ENCODE assay signal across 11 mouse cellular contexts in the genomic region with DNA sequence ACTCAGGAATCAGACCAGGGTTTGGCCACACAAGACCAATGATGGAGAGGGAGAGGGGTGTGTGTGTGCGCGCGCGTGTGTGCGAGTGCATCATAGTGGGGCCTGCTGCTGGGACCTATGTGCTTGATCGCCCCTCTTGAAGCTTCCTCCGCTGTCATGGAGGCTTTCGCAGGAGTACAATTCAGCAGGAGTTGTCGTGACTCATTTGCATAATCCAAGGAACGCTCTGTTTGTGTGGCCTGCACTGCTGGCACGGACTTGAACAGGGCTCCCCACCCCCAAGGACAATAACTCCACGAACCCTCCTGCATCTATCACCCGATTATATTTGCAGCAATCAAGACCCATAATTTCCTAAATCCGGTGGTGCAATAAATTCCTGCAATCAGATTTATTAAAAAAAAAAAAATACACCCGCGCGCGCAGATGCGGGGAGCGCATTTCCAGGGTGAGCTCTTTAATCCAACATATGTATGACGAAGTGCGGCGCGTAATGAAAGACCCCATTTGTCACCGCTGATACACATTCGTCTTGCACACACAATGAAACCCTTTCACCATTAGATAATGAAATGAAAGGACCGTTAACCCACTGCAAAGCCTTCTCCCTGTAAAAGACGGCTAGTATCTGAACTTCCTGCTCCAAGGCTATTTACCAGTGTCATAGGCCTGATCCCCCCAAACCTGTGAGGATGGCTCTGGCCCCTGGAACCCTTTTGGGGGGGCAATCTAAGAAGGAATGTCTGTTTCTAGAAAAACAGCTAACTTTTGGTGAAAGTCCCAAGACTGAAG.
DNase-seq lines count a peak whose midpoint lies in the region; ATAC-seq and TF ChIP-seq lines count a peak whose summit lies in the region.
"Had no signal": no experiment of that assay in that cellular context is flagged by ENCODE, and none has a peak within 500 bp of the region (broad histone marks: within the 10 kb centered on the region; RNA-seq: fewer than 3 reads in every experiment).

No protein-coding gene starts in this region.

- H3K4me3 ChIP-seq in layer of hippocampus, adult 2 months: peak overlapping the region; percentile 13; the same call in 1 of the 2 replicates
- peak overlapping the region; percentile 41 for H3K4me3 ChIP-seq in forebrain, embryonic 10.5 days
- H3K4me3 ChIP-seq in hindbrain, embryonic 14.5 days (replicated peaks; ENCODE audit: low read length): 0 out of 2 replicates have a peak overlapping the region, but pooled peaks have one; percentile 1
- H3K4me3 ChIP-seq in midbrain, postnatal 0 days (ENCODE audit: low read depth, low read length): no peak overlapping the region
- H3K4me3 ChIP-seq: liver, embryonic 13.5 days had no signal

- no peak for DNase-seq in layer of hippocampus, adult 2 months (ENCODE audit: low spot score in 2 of 2)
- DNase-seq in layer of hippocampus, adult 8-10 months (ENCODE audit: low spot score in 2 of 2): no peak
- DNase-seq in forebrain, embryonic 10.5 days (ENCODE audit: extremely low spot score, low spot score): no peak
- no peak for DNase-seq in hindbrain, embryonic 14.5 days (ENCODE audit: low spot score)
- peak; percentile 34 for DNase-seq in midbrain, postnatal 0 days (ENCODE audit: low spot score)
- no peak for DNase-seq in spleen, postnatal 4 days (ENCODE audit: low spot score in 2 of 2)
- DNase-seq in thymus, adult 18-20 months: no peak
- DNase-seq in spleen, adult 18-20 months: no peak
- DNase-seq: kidney, adult 18-20 months; liver, embryonic 13.5 days had no signal

- ATAC-seq in hindbrain, embryonic 14.5 days (ENCODE audit: low FRiP score): no peak
- no peak for ATAC-seq in midbrain, postnatal 0 days (ENCODE audit: low FRiP score)

- peak overlapping the region; percentile 42 for H3K4me2 ChIP-seq in hindbrain, embryonic 14.5 days (replicated peaks)
- peak overlapping the region; percentile 33 for H3K4me2 ChIP-seq in midbrain, postnatal 0 days (ENCODE audit: low read depth, low read length, poor library complexity, severe bottlenecking)
- H3K4me2 ChIP-seq: liver, embryonic 13.5 days had no signal

- 19% methylated on average over 28 of the region's 28 CpGs for WGBS in forebrain, embryonic 10.5 days
- 8% methylated on average over 28 of the region's 28 CpGs for WGBS in hindbrain, embryonic 14.5 days
- 26% methylated on average over 28 of the region's 28 CpGs for WGBS in midbrain, postnatal 0 days

- no peak for TF ChIP-seq CTCF in layer of hippocampus, adult 2 months (conservative IDR thresholded peaks at IDR 0.05)
- no peak for TF ChIP-seq CTCF in midbrain, postnatal 0 days (IDR thresholded peaks at IDR 0.05)

- H3K9ac ChIP-seq in hindbrain, embryonic 14.5 days: peak overlapping the region; percentile 40
- no peak overlapping the region for H3K9ac ChIP-seq in midbrain, postnatal 0 days (replicated peaks; ENCODE audit: low read length, poor library complexity, severe bottlenecking)
- H3K9ac ChIP-seq: liver, embryonic 13.5 days had no signal

- H3K36me3 ChIP-seq in forebrain, embryonic 10.5 days (replicated peaks): no peaks in the 10 kb centered on the region
- no peaks in the 10 kb centered on the region for H3K36me3 ChIP-seq in hindbrain, embryonic 14.5 days (replicated peaks; ENCODE audit: control insufficient read depth, insufficient read depth)
- no peaks in the 10 kb centered on the region for H3K36me3 ChIP-seq in midbrain, postnatal 0 days (ENCODE audit: insufficient read depth, low read length)
- H3K36me3 ChIP-seq: liver, embryonic 13.5 days had no signal

- H3K27ac ChIP-seq in layer of hippocampus, adult 2 months: no peak overlapping the region
- no peak overlapping the region for H3K27ac ChIP-seq in forebrain, embryonic 10.5 days
- H3K27ac ChIP-seq in hindbrain, embryonic 14.5 days: peak overlapping the region; percentile 78
- no peak overlapping the region for H3K27ac ChIP-seq in midbrain, postnatal 0 days (ENCODE audit: low read depth, low read length)
- H3K27ac ChIP-seq: liver, embryonic 13.5 days; macrophage had no signal

- no peaks in the 10 kb centered on the region for H3K9me3 ChIP-seq in forebrain, embryonic 10.5 days
- no peaks in the 10 kb centered on the region for H3K9me3 ChIP-seq in hindbrain, embryonic 14.5 days (ENCODE audit: control insufficient read depth, low read length)
- H3K9me3 ChIP-seq in midbrain, postnatal 0 days (ENCODE audit: low read length): no peaks in the 10 kb centered on the region
- H3K9me3 ChIP-seq: liver, embryonic 13.5 days had no signal

- H3K4me1 ChIP-seq in forebrain, embryonic 10.5 days: peaks cover 61% of the 10 kb centered on the region
- peaks cover 59% of the 10 kb centered on the region for H3K4me1 ChIP-seq in hindbrain, embryonic 14.5 days (replicated peaks; ENCODE audit: control insufficient read depth, insufficient read depth, low read length)
- peaks cover 5% of the 10 kb centered on the region; the same call in 1 of the 2 replicates for H3K4me1 ChIP-seq in midbrain, postnatal 0 days (ENCODE audit: insufficient read depth, low read length)
- H3K4me1 ChIP-seq: liver, embryonic 13.5 days had no signal

- H3K27me3 ChIP-seq in forebrain, embryonic 10.5 days (ENCODE audit: poor library complexity, severe bottlenecking): peaks cover 64% of the 10 kb centered on the region
- H3K27me3 ChIP-seq in hindbrain, embryonic 14.5 days (ENCODE audit: control insufficient read depth, insufficient read depth, low read length): 0 out of 2 replicates have a peak, but pooled peaks cover 4% of the 10 kb centered on the region
- H3K27me3 ChIP-seq in midbrain, postnatal 0 days (ENCODE audit: insufficient read depth, low read length): no peaks in the 10 kb centered on the region
